In genomic region chr2:66463916-66464315, GRCm38 (mm10) we compare ENCODE assay signal across 21 mouse cellular contexts. TPM values are rescaled to one million over a fixed set of nuclear protein-coding genes. Genes with fewer than 3 reads are reported as not detected.
"Had no signal": no experiment of that assay in that cellular context is flagged by ENCODE, and none has a peak within 500 bp of the region (broad histone marks: within the 10 kb centered on the region; RNA-seq: fewer than 3 reads in every experiment).

No protein-coding gene starts in this region.

- H3K4me2 ChIP-seq: lung, embryonic 14.5 days; midbrain, embryonic 12.5 days; neural tube, embryonic 13.5 days; neural tube, embryonic 15.5 days had no signal

- H3K36me3 ChIP-seq: midbrain, embryonic 10.5 days; midbrain, embryonic 12.5 days; neural tube, embryonic 13.5 days; neural tube, embryonic 15.5 days had no signal

- H3K9me3 ChIP-seq: midbrain, embryonic 10.5 days; midbrain, embryonic 12.5 days; neural tube, embryonic 13.5 days; neural tube, embryonic 15.5 days had no signal

- H3K9ac ChIP-seq: lung, embryonic 14.5 days; midbrain, embryonic 12.5 days; neural tube, embryonic 13.5 days; neural tube, embryonic 15.5 days had no signal

- H3K27ac ChIP-seq: midbrain, embryonic 10.5 days; midbrain, embryonic 12.5 days; neural tube, embryonic 13.5 days; neural tube, embryonic 15.5 days had no signal

- H3K27me3 ChIP-seq: midbrain, embryonic 12.5 days; neural tube, embryonic 13.5 days; neural tube, embryonic 15.5 days had no signal

- ATAC-seq: midbrain, embryonic 16.5 days had no signal

- H3K4me3 ChIP-seq: midbrain, embryonic 10.5 days; midbrain, embryonic 12.5 days; myocyte; neural tube, embryonic 13.5 days; neural tube, embryonic 15.5 days had no signal

- DNase-seq: lung, embryonic 14.5 days; lung, postnatal 10 days; lung, postnatal 4 days; midbrain, embryonic 14.5 days; retina, postnatal 1 day; right cerebral cortex, adult 18-20 months; right cerebral cortex, postnatal 25 days; right cerebral cortex, postnatal 4 days; spleen, adult 18-20 months; thymus, adult 18-20 months; thymus, postnatal 14 days; thymus, postnatal 36 days had no signal

- H3K4me1 ChIP-seq: midbrain, embryonic 10.5 days; midbrain, embryonic 12.5 days; neural tube, embryonic 13.5 days; neural tube, embryonic 15.5 days had no signal

RNA-seq across cellular contexts. Expression of gene Scn1a, which starts 23.3 kb away (rescaled TPM):
- total RNA-seq: megakaryocyte, adult 5-6 weeks; megakaryocyte-erythroid progenitor cell, adult 5-6 weeks had no signal
- polyA plus RNA-seq: myocyte; small intestine, adult 2 months had no signal
